Mouse (Mus musculus) neural tube, embryonic 13.5 days (tissue): ENCODE results near the gene Opa3. TPM values are rescaled to one million over a fixed set of nuclear protein-coding genes. Genes with fewer than 3 reads are reported as not detected.
A peak's percentile ranks its signal among the peaks of the same experiment; 100 is the strongest.

Experiments
- ATAC-seq: fragments of 200-750 bp; cut with Nextera tagmentation; 2 replicates; pipeline ENCODE4 v1.8.0; 2017; ENCODE audit warnings: low read depth, mild to moderate bottlenecking, moderate TSS enrichment, moderate library complexity
- H3K27ac ChIP-seq: fragments of 300-500 bp; sonication (generic); replicated peaks from 2 replicates; pipeline ENCODE4 v1.5.1; 2015; ENCODE audit warnings: moderate library complexity, mild to moderate bottlenecking, inconsistent platforms
- H3K27me3 ChIP-seq: fragments of 300-500 bp; sonication (generic); 2 replicates; pipeline ENCODE4 v1.6.1; 2015; ENCODE audit warnings: mild to moderate bottlenecking, inconsistent platforms
- H3K36me3 ChIP-seq: fragments of 300-500 bp; sonication (generic); 2 replicates; pipeline ENCODE4 v1.6.1; 2015; ENCODE audit warnings: mild to moderate bottlenecking, inconsistent platforms
- H3K4me1 ChIP-seq: fragments of 300-500 bp; sonication (generic); replicated peaks from 2 replicates; pipeline ENCODE4 v1.6.1; 2015; ENCODE audit warnings: inconsistent platforms
- H3K4me2 ChIP-seq: fragments of 300-500 bp; sonication (generic); 2 replicates; pipeline ENCODE4 v1.6.1; 2015; ENCODE audit warnings: inconsistent platforms, mild to moderate bottlenecking, moderate library complexity
- H3K4me3 ChIP-seq: fragments of 300-500 bp; sonication (generic); 2 replicates; pipeline ENCODE4 v1.5.1; 2015; ENCODE audit warnings: mild to moderate bottlenecking, inconsistent platforms
- H3K9ac ChIP-seq: fragments of 300-500 bp; sonication (generic); 2 replicates; pipeline ENCODE4 v1.6.1; 2015; ENCODE audit warnings: moderate library complexity, mild to moderate bottlenecking, inconsistent platforms
- H3K9me3 ChIP-seq: fragments of 300-500 bp; sonication (generic); 2 replicates; pipeline ENCODE4 v1.6.1; 2016; ENCODE audit warnings: inconsistent platforms
- WGBS: fragments of 180-500 bp; shearing (Covaris S2); methylation state at CpG from one replicate; pipeline ENCODE4 v1.1.7; 2015; 5-methylcytosine and 5-hydroxymethylcytosine counted together
- microRNA counts: library from miRNA; unstranded; fragments of <30 nt; microRNA quantifications from one replicate; lab custom pipeline; 2016
- microRNA-seq: library from miRNA; unstranded; fragments of <30 nt; microRNA quantifications from one replicate; pipeline ENCODE4, GENCODE M21; 2016
- polyA plus RNA-seq: library from polyadenylated mRNA; unstranded; fragments of >200 nt; fragmentation: Nextera tagmentation; extraction: Ambion mirVana; gene quantifications from 2 replicates; pipeline ENCODE4 v1.2.1, GENCODE M21; 2015

The Opa3 gene
- polyA plus RNA-seq, 1 experiment from 2014 or later = 39.9 TPM

DNA sequence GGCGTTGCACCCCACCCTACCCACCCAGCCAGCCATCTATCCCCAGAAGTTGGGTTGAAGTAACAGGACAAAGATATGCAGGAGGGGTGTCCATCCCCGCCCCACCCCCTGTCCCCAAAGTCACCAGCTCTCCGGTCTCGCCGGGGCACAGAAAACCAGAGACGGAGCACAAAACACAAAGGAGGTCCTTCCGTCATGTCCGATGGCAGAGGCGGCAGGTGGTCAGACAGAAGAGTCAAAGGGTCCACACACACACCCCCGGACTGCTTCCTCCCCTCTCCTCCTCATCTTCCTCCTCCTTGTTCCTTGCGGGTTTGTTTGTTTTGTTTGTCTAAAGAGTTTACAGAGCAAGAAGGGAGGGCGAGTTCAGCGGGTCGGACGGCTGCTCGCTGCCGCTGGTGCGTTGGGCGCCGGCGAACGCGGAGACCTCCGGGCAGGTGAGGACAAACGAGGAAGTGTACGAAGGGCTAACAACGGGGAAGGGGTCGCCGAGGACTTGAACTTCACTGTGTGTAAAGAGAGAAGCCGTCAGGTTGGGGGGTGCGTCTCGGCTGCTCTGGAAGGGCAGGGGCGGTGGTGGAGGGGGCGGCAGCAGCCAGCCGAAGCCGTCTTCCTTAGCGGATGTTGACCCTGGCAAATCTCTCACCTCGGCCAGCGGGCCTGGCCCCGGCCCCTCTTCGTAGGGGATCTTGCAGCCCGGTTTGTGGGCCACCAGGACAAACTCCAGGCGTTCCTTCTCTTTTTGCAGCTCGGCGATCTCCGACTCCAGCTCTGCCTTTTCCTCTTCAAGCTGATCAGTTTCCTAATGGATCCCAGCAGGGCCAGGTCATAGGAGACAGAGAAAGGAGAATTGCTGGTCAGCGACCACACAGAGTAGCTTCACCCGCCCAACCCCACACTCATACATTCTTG is 76.6 kb downstream of the Opa3 start:
- no peak overlapping the region for H3K27ac ChIP-seq
- H3K27me3 ChIP-seq = peaks cover 61% of the 10 kb centered on the region
- no peak for ATAC-seq
- peaks cover 54% of the 10 kb centered on the region for H3K4me1 ChIP-seq
- H3K36me3 ChIP-seq = no peaks in the 10 kb centered on the region
- peak overlapping the region; percentile 47 for H3K4me2 ChIP-seq
- 2% methylated on average over 48 of the region's 48 CpGs for WGBS
- H3K4me3 ChIP-seq = peak overlapping the region; percentile 26
- no peaks in the 10 kb centered on the region for H3K9me3 ChIP-seq
- H3K9ac ChIP-seq = peak overlapping the region; percentile 53

DNA sequence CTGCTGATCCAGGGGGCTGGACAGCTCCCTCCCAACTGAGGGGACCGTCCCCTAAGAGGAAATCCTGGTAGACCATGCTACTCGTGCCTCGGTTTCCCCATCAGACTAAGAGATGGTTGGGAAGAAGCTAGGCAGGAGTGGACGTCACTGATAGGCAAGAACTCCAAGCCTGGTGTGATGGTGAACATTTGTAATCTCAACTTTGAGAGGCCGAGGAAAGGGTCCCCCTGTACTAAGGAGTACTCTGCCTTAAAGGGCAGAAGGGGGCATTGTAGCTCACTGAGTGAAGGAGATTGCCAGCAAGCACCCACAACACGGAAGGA is 77.2 kb downstream of the Opa3 start:
- H3K36me3 ChIP-seq = no peaks in the 10 kb centered on the region
- H3K4me1 ChIP-seq = peaks cover 55% of the 10 kb centered on the region
- no peak for ATAC-seq
- H3K27ac ChIP-seq = no peak overlapping the region
- 13% methylated on average over 6 of the region's 6 CpGs for WGBS
- no peak overlapping the region for H3K4me3 ChIP-seq
- H3K9me3 ChIP-seq = no peaks in the 10 kb centered on the region
- H3K27me3 ChIP-seq = peaks cover 61% of the 10 kb centered on the region
- peak overlapping the region; percentile 53 for H3K9ac ChIP-seq
- no peak overlapping the region for H3K4me2 ChIP-seq

MicroRNAs encoded within 50 kb of the gene (microRNA counts, 519-probe panel; counts per million panel counts)
- microRNA mmu-miR-330 (lab: Ali Mortazavi, UCI) = not detected

Small RNA genes within 50 kb of the gene (microRNA-seq; reads per million reads assigned to microRNA genes)
- gene Mir330 = 292 reads per million, percentile 69 among the genes with 10 or more reads in this experiment

Other genes starting within 250 kb of the Opa3 start
- 0.56 TPM in 2 replicates for gene Nanos2, start 240.9 kb upstream of the Opa3 start, polyA plus RNA-seq
- 5.8 and 7.4 TPM in 2 replicates for gene Mypop, start 237.1 kb upstream of the Opa3 start, polyA plus RNA-seq
- gene Irf2bp1, start 224.3 kb upstream of the Opa3 start, polyA plus RNA-seq = 28.4 and 29.9 TPM in 2 replicates
- gene Foxa3, start 204.8 kb upstream of the Opa3 start, polyA plus RNA-seq = 0.13 and 0.14 TPM in 2 replicates
- gene Sympk, start 204.0 kb upstream of the Opa3 start, polyA plus RNA-seq = 30.4 and 32.7 TPM in 2 replicates
- gene Rsph6a, start 173.6 kb upstream of the Opa3 start, polyA plus RNA-seq = not detected in 2 replicates
- 25.1 and 26.0 TPM in 2 replicates for gene Dmwd, start 152.1 kb upstream of the Opa3 start, polyA plus RNA-seq
- 10.5 and 10.7 TPM in 2 replicates for gene Dmpk, start 144.5 kb upstream of the Opa3 start, polyA plus RNA-seq
- gene Six5, start 133.7 kb upstream of the Opa3 start, polyA plus RNA-seq = 2.5 and 3.2 TPM in 2 replicates
- 2.1 and 2.3 TPM in 2 replicates for gene Gm4969, start 110.0 kb upstream of the Opa3 start, polyA plus RNA-seq
- 17.7 and 18.1 TPM in 2 replicates for gene Fbxo46, start 108.5 kb upstream of the Opa3 start, polyA plus RNA-seq
- 21.7 and 22.2 TPM in 2 replicates for gene Qpctl, start 79.0 kb upstream of the Opa3 start, polyA plus RNA-seq
- gene Snrpd2, start 78.6 kb upstream of the Opa3 start, polyA plus RNA-seq = 108 and 118 TPM in 2 replicates
- gene Gipr, start 62.2 kb upstream of the Opa3 start, polyA plus RNA-seq = 1.3 and 1.4 TPM in 2 replicates
- 6.8 and 8.1 TPM in 2 replicates for gene Eml2, start 51.9 kb upstream of the Opa3 start, polyA plus RNA-seq
- gene Gpr4, start 15.8 kb upstream of the Opa3 start, polyA plus RNA-seq = 2.0 and 2.6 TPM in 2 replicates
- 41.2 and 46.3 TPM in 2 replicates for gene Vasp, start 43.5 kb downstream of the Opa3 start, polyA plus RNA-seq
- gene Ppm1n, start 51.7 kb downstream of the Opa3 start, polyA plus RNA-seq = 0.41 and 0.59 TPM in 2 replicates
- 103 and 117 TPM in 2 replicates for gene Rtn2, start 54.3 kb downstream of the Opa3 start, polyA plus RNA-seq
- gene Fosb, start 81.7 kb downstream of the Opa3 start, polyA plus RNA-seq = 0.06 and 0.19 TPM in 2 replicates
- 90.7 and 96.1 TPM in 2 replicates for gene Ercc1, start 116.4 kb downstream of the Opa3 start, polyA plus RNA-seq
- gene Cd3eap, start 131.1 kb downstream of the Opa3 start, polyA plus RNA-seq = 19.8 and 21.1 TPM in 2 replicates
- gene Ppp1r13l, start 131.4 kb downstream of the Opa3 start, polyA plus RNA-seq = 1.2 and 3.4 TPM in 2 replicates
- 18.6 and 20.5 TPM in 2 replicates for gene Ercc2, start 153.7 kb downstream of the Opa3 start, polyA plus RNA-seq
- 4.0 and 5.3 TPM in 2 replicates for gene Klc3, start 175.8 kb downstream of the Opa3 start, polyA plus RNA-seq
- 1.1 and 1.3 TPM in 2 replicates for gene Ckm, start 176.4 kb downstream of the Opa3 start, polyA plus RNA-seq
- gene Mark4, start 230.5 kb downstream of the Opa3 start, polyA plus RNA-seq = 14.9 and 16.1 TPM in 2 replicates
- gene Exoc3l2, start 235.0 kb downstream of the Opa3 start, polyA plus RNA-seq = 0.32 and 0.52 TPM in 2 replicates